Mouse (Mus musculus) E14TG2a.4 (cell line): Measurements from ENCODE around the gene Larp4b.

Experiments
- CTCF ChIP-seq: conservative IDR thresholded peaks from 2 replicates; pipeline ENCODE4 v1.5.1; 2014; ENCODE audit warnings: low read length
- NANOG ChIP-seq: IDR thresholded peaks from 2 replicates; pipeline ENCODE4 v1.6.1; 2014; ENCODE audit warnings: borderline replicate concordance, low read length, mixed read lengths
- POU5F1 ChIP-seq: IDR thresholded peaks from 2 replicates; pipeline ENCODE4 v1.6.1; 2014; ENCODE audit warnings: low read length, borderline replicate concordance

DNA sequence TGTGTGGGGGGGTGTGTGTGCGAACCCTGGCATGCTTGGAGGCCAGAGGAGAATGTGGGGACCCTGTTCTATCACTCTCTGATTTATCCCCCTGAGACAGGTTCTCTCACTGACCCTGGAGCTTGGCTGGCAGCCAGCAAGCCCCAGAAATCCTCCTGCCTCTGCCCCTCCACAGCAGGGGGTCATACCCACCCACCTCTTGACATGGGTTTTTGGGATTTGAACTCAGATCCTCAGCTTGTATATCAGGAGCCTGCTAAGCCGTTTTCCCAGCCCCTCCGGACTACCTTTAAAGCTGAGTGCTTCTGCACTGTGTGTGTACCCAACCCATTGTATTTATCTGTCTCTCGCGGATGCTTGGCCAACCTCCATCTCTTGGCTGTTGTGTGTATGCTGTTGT lies 95.8 kb downstream of the Larp4b start:
- no peak for TF ChIP-seq CTCF
- no peak for TF ChIP-seq POU5F1
- TF ChIP-seq NANOG, result no peak
